Mouse (Mus musculus) frontal cortex, postnatal 36 days (tissue): ENCODE measurements around the gene Rln1.

Experiments
- DNase-seq, 2 experiments: peaks; one replicate each; pipeline ENCODE4 v3.0.0; 2022; ENCODE audit warnings: low spot score in 2 of 2

Gene Rln1

DNA sequence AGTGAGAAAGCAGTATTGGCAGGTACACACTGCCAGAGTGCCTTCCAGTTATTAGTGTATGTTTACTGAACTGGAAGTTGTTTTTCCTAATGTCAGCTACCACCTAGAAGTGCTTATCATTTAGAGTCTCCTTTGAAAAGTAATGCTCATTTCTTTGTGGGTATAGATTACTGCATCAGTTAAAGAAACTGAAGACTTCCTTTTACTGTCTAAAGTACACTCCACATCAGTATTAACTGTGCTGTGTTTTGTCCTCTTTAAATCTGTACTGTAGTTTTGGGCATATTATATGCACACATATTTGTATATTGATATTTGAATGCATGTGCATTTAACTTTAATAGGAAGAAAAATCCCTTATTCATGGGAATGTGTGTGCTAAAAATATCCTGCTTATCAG lies 38.3 kb downstream of the Rln1 start:
- no peak for DNase-seq

- no peak for DNase-seq
Observed at GRCm38 (mm10) chr19:29294756-29295155, 39.7 kb downstream of the Rln1 start.

DNA sequence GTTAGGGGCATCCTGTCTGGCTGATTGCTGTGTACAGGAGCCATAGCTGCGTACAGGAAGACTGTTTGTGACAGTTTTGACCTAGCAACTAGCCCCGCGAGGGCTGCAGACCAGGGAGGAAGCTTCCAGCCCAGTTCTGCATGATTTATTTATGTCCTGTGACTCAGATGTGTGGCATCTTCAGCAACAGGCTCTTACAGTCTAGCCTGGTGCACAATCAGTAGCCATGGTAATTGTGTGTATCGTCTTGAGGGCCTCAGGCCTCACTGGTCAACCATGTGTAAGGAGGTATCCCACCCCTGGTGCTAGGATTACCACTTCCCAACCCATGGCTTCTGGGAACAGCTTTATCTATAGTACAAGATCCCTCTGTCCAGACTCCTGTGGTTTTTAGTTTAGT lies 41.9 kb downstream of the Rln1 start:
- no peak for DNase-seq

DNA sequence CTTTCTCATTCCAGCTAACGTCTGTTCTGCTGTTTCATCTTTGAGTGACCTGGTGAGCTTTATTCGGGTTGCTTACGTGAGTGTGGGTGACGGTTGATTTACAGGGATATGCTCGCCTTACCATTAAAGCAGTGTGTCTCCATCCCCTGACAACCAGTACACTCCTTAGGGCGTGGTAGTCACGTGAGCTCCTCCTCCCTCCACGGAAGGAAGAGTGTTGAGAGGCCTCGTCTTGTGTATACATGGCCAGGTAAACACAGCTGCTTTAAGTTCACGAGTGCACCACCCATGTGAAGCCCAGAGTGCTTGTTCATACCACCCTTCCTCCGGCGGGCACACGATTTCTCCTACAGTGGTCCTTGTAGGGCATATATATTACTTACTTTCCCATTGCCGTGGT lies 42.9 kb downstream of the Rln1 start:
- no peak for DNase-seq

- DNase-seq, result no peak
Observed at GRCm38 (mm10) chr19:29287863-29288262, 46.6 kb downstream of the Rln1 start.

- DNase-seq, result peak in 1 of 2 experiments; percentile 28
Observed at GRCm38 (mm10) chr19:29285451-29285869, 49.0 kb downstream of the Rln1 start.
